Mouse (Mus musculus) limb, embryonic 11.5 days (tissue): Measurements from ENCODE around the gene Plgrkt. TPM values are rescaled to one million over a fixed set of nuclear protein-coding genes. Genes with fewer than 3 reads are reported as not detected.

Experiments used
- ATAC-seq: fragments of 200-750 bp; cut with Nextera tagmentation; 2 replicates; pipeline ENCODE4 v1.8.0; 2017; ENCODE audit warnings: low read depth; ENCODE audit not compliant: insufficient number of reproducible peaks, low FRiP score, low TSS enrichment
- DNase-seq: peaks from one replicate; pipeline ENCODE4 v3.0.0-alpha.2; 2015; ENCODE audit warnings: low spot score
- H3K27ac ChIP-seq: fragments of 300-500 bp; sonication (generic); replicated peaks from 2 replicates; pipeline ENCODE4 v1.5.1; 2014; ENCODE audit warnings: low read depth, mild to moderate bottlenecking, low read length
- H3K27me3 ChIP-seq: fragments of 300-500 bp; sonication (generic); 2 replicates; pipeline ENCODE4 v1.6.1; 2014; ENCODE audit warnings: mild to moderate bottlenecking, low read length, mixed read lengths; ENCODE audit not compliant: control insufficient read depth, insufficient read depth
- H3K36me3 ChIP-seq: fragments of 300-500 bp; sonication (generic); 2 replicates; pipeline ENCODE4 v1.6.1; 2014; ENCODE audit warnings: mild to moderate bottlenecking, low read length, moderate library complexity, mixed read lengths; ENCODE audit not compliant: control insufficient read depth, insufficient read depth
- H3K4me1 ChIP-seq: fragments of 300-500 bp; sonication (generic); 2 replicates; pipeline ENCODE4 v1.6.1; 2014; ENCODE audit warnings: low read length, mixed read lengths; ENCODE audit not compliant: control insufficient read depth, insufficient read depth
- H3K4me2 ChIP-seq: fragments of 300-500 bp; sonication (generic); 2 replicates; pipeline ENCODE4 v1.6.1; 2014; ENCODE audit warnings: low read depth, mild to moderate bottlenecking, moderate library complexity; ENCODE audit not compliant: severe bottlenecking
- H3K4me3 ChIP-seq: fragments of 300-500 bp; sonication (generic); 2 replicates; pipeline ENCODE4 v1.5.1; 2014; ENCODE audit warnings: low read depth, low read length
- H3K9ac ChIP-seq: fragments of 300-500 bp; sonication (generic); 2 replicates; pipeline ENCODE4 v1.6.1; 2014; ENCODE audit warnings: mild to moderate bottlenecking, low read length
- H3K9me3 ChIP-seq: fragments of 300-500 bp; sonication (generic); 2 replicates; pipeline ENCODE4 v1.6.1; 2016; ENCODE audit warnings: low read length; ENCODE audit not compliant: control insufficient read depth
- WGBS: fragments of 180-500 bp; shearing (Covaris S2); extraction: QIAGEN DNeasy Blood & Tissue Kit; methylation state at CpG from one replicate; pipeline ENCODE4 v1.1.7; 2014; 5-methylcytosine and 5-hydroxymethylcytosine counted together
- polyA plus RNA-seq: library from polyadenylated mRNA; unstranded; fragments of >200 nt; fragmentation: Nextera tagmentation; extraction: Ambion mirVana; gene quantifications from 2 replicates; pipeline ENCODE4 v1.2.1, GENCODE M21; 2014

Gene Plgrkt
- polyA plus RNA-seq, 1 experiment from 2014 or later = 34.4 TPM

DNA sequence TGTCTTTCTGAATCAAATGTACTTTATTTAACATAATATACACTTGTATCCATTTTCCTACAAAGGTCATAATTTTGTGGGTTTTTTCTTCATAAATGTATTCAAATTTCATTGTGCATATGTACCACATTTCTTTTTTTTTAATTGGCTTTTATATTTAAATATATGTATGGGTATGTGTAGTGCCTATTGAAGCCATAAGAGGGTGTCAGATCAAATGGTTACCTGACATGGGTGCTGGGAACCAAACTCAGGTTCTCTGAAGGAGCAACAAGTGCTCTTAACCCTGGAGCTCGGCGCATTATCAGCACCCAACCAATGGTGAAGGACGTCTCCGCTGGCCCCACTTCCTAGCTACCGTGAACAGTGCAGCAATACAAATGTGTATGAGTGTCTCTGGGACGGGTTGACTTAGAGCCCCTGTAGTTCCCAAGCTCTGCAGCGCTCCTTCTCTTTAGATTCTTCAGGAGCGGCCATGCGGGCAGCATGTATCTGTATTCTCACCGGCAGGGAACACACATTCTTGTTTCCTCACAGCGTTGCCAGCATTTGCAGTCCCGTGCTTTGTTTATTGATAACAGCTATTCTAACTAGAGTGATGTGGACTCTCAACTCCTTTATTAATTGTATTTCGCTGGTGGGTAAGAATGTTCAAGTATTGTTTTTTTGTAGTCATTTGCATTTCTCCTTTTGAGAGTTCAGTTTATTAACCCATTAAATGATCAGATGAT is 40.2 kb downstream of the Plgrkt start:
- Histone ChIP-seq H3K27me3 (no peaks in the 10 kb centered on the region), H3K27ac (no peak overlapping the region), H3K9me3 (no peaks in the 10 kb centered on the region), H3K9ac (no peak overlapping the region), H3K4me3 (no peak overlapping the region), H3K4me2 (no peak overlapping the region), H3K36me3 (no peaks in the 10 kb centered on the region), H3K4me1 (no peaks in the 10 kb centered on the region)
- WGBS = 87% methylated on average over 13 of the region's 13 CpGs
- DNase-seq = no peak
- no peak for ATAC-seq

- 93% methylated on average over 4 of the region's 4 CpGs for WGBS
- Histone ChIP-seq H3K36me3 (no peaks in the 10 kb centered on the region), H3K9ac (no peak overlapping the region), H3K4me1 (no peaks in the 10 kb centered on the region), H3K4me3 (no peak overlapping the region), H3K4me2 (no peak overlapping the region), H3K27me3 (no peaks in the 10 kb centered on the region), H3K27ac (no peak overlapping the region), H3K9me3 (no peaks in the 10 kb centered on the region)
- ATAC-seq (no peak), DNase-seq (no peak)
These were observed 40.8 kb downstream of the Plgrkt start for GRCm38 (mm10) chr19:29326396-29326795.

- H3K4me2 ChIP-seq = peak overlapping the region; percentile 58; the same call in 1 of the 2 replicates
- H3K4me3 ChIP-seq = no peak overlapping the region
- H3K27me3 ChIP-seq = no peaks in the 10 kb centered on the region
- ATAC-seq (no peak), DNase-seq (no peak)
- no peak overlapping the region for H3K9ac ChIP-seq
- H3K9me3 ChIP-seq = no peaks in the 10 kb centered on the region
- H3K27ac ChIP-seq = no peak overlapping the region
- H3K36me3 ChIP-seq = no peaks in the 10 kb centered on the region
- WGBS = 62% methylated on average over 9 of the region's 9 CpGs
- no peaks in the 10 kb centered on the region for H3K4me1 ChIP-seq
These were observed 41.4 kb downstream of the Plgrkt start for GRCm38 (mm10) chr19:29325852-29326180.

- Histone ChIP-seq H3K4me1 (no peaks in the 10 kb centered on the region), H3K27ac (no peak within 1 kb of the TSS)
- ATAC-seq = peak; percentile 95
These were observed 41.9 kb downstream of the Plgrkt start, which contains the start of gene Insl6 for GRCm38 (mm10) chr19:29325053-29325851. Gene Insl6 (minus strand): TSS chr19:29325356.

GRCm38 (mm10) chr19:29323416-29324049 is 43.7 kb downstream of the Plgrkt start:
- Histone ChIP-seq H3K4me3 (no peak overlapping the region), H3K4me1 (no peaks in the 10 kb centered on the region), H3K4me2 (no peak overlapping the region), H3K27ac (no peak overlapping the region), H3K9me3 (no peaks in the 10 kb centered on the region), H3K27me3 (no peaks in the 10 kb centered on the region), H3K36me3 (no peaks in the 10 kb centered on the region), H3K9ac (no peak overlapping the region)
- ATAC-seq (no peak), DNase-seq (no peak)
- 76% methylated on average over 8 of the region's 8 CpGs for WGBS

More at GRCm38 (mm10) chr19:29325053-29325851, 41.9 kb downstream of the Plgrkt start, which contains the start of gene Insl6:
- WGBS = 5% methylated on average over 23 of the region's 31 CpGs
- DNase-seq = peak; percentile 81
- Histone ChIP-seq H3K36me3 (no peaks in the 10 kb centered on the region), H3K27me3 (no peaks in the 10 kb centered on the region), H3K9me3 (no peaks in the 10 kb centered on the region), H3K9ac (no peak within 1 kb of the TSS), H3K4me3 (peak within 1 kb of the TSS; percentile 21), H3K4me2 (peak within 1 kb of the TSS; percentile 58)

- H3K27me3 ChIP-seq = no peaks in the 10 kb centered on the region
- 80% methylated on average over 7 of the region's 7 CpGs for WGBS
These were observed 54.5 kb downstream of the Plgrkt start for GRCm38 (mm10) chr19:29312661-29313060.

GRCm38 (mm10) chr19:29311791-29312190 is 55.4 kb downstream of the Plgrkt start:
- WGBS = 92% methylated on average over 8 of the region's 8 CpGs
- Histone ChIP-seq H3K9ac (no peak overlapping the region), H3K4me2 (no peak overlapping the region), H3K27me3 (no peaks in the 10 kb centered on the region), H3K36me3 (no peaks in the 10 kb centered on the region; the same call in 1 of the 2 replicates), H3K4me1 (no peaks in the 10 kb centered on the region), H3K4me3 (no peak overlapping the region), H3K9me3 (no peaks in the 10 kb centered on the region), H3K27ac (no peak overlapping the region)
- ATAC-seq (no peak), DNase-seq (no peak)

More at GRCm38 (mm10) chr19:29312661-29313060, 54.5 kb downstream of the Plgrkt start:
- Histone ChIP-seq H3K4me2 (no peak overlapping the region), H3K36me3 (no peaks in the 10 kb centered on the region; the same call in 1 of the 2 replicates), H3K9ac (no peak overlapping the region), H3K4me1 (no peaks in the 10 kb centered on the region), H3K27ac (no peak overlapping the region), H3K4me3 (no peak overlapping the region), H3K9me3 (no peaks in the 10 kb centered on the region)
- ATAC-seq (no peak), DNase-seq (no peak)

- Histone ChIP-seq H3K9ac (no peak overlapping the region), H3K4me3 (no peak overlapping the region), H3K27ac (no peak overlapping the region), H3K27me3 (no peaks in the 10 kb centered on the region), H3K4me2 (no peak overlapping the region), H3K36me3 (no peaks in the 10 kb centered on the region; the same call in 1 of the 2 replicates), H3K9me3 (no peaks in the 10 kb centered on the region), H3K4me1 (no peaks in the 10 kb centered on the region)
- ATAC-seq (no peak), DNase-seq (no peak)
These were observed 58.4 kb downstream of the Plgrkt start for GRCm38 (mm10) chr19:29308832-29309231.
